Mouse (Mus musculus) skeletal muscle tissue, adult 2 months (tissue): ENCODE data around the gene Fut9.

Source experiments
- DNase-seq: peaks from one replicate; pipeline ENCODE4 v3.0.0-alpha.2; 2012; ENCODE audit warnings: low read depth, low spot score

Fut9 gene

GRCm38 (mm10) chr4:25647593-25647992, 152.5 kb downstream of the Fut9 start:
- no peak for DNase-seq

- DNase-seq: no peak
Observed at GRCm38 (mm10) chr4:25645580-25645979, 154.5 kb downstream of the Fut9 start.

GRCm38 (mm10) chr4:25641993-25642392, 158.1 kb downstream of the Fut9 start:
- DNase-seq: no peak

GRCm38 (mm10) chr4:25633262-25633661, 166.8 kb downstream of the Fut9 start:
- no peak for DNase-seq

GRCm38 (mm10) chr4:25628113-25628512, 171.9 kb downstream of the Fut9 start:
- DNase-seq: no peak

GRCm38 (mm10) chr4:25627467-25627866, 172.6 kb downstream of the Fut9 start:
- no peak for DNase-seq

- no peak for DNase-seq
Observed at GRCm38 (mm10) chr4:25627039-25627438, 173.0 kb downstream of the Fut9 start.

GRCm38 (mm10) chr4:25623176-25623575, 176.9 kb downstream of the Fut9 start:
- DNase-seq: no peak

- no peak for DNase-seq
Observed at GRCm38 (mm10) chr4:25617301-25617700, 182.7 kb downstream of the Fut9 start.

- no peak for DNase-seq
Observed at GRCm38 (mm10) chr4:25613426-25613825, 186.6 kb downstream of the Fut9 start.

- no peak for DNase-seq
Observed at GRCm38 (mm10) chr4:25610481-25610880, 189.6 kb downstream of the Fut9 start.

GRCm38 (mm10) chr4:25593218-25593617, 206.8 kb downstream of the Fut9 start:
- DNase-seq: no peak
